Comparison of ENCODE assay signal across 16 mouse cellular contexts in the genomic region with DNA sequence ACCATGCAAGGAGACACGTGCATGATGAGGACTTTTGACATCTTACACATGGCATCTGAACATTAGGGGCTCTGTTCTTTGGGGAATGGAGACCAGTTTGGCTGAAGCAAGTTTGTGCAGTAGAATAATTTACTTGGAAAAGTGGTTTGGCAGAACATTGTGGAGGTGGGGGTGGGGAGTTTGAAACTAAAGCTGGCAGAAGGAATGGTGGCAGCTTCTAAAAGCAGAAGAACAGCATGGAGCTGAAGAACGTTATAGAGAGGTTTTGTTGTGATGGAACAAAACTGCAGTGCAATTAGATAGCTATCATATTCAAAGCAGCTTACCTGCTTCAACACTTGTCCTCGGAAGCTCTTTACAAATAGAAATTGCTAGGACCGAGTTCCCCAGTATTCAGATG.
"Had no signal": no experiment of that assay in that cellular context is flagged by ENCODE, and none has a peak within 500 bp of the region (broad histone marks: within the 10 kb centered on the region; RNA-seq: fewer than 3 reads in every experiment).

No protein-coding gene starts in this region.

- H3K4me3 ChIP-seq: liver, embryonic 13.5 days; midbrain, embryonic 12.5 days; midbrain, embryonic 15.5 days; myocyte; neural tube, embryonic 13.5 days had no signal

- H3K36me3 ChIP-seq: liver, embryonic 13.5 days; midbrain, embryonic 15.5 days had no signal

- DNase-seq: kidney, adult 2 months; kidney, postnatal 14 days; kidney, postnatal 4 days; layer of hippocampus, postnatal 36 days; liver, embryonic 13.5 days; lung, adult 2 months; lung, postnatal 14 days; lung, postnatal 4 days; retina, postnatal 1 day; right cerebral cortex, postnatal 4 days; thymus, postnatal 36 days had no signal

- H3K4me1 ChIP-seq: liver, embryonic 13.5 days; midbrain, embryonic 12.5 days; midbrain, embryonic 15.5 days had no signal

- H3K27me3 ChIP-seq: liver, embryonic 13.5 days; midbrain, embryonic 12.5 days; midbrain, embryonic 15.5 days; neural tube, embryonic 13.5 days had no signal

- H3K27ac ChIP-seq: liver, embryonic 13.5 days; midbrain, embryonic 12.5 days; midbrain, embryonic 15.5 days; neural tube, embryonic 13.5 days; stomach, postnatal 0 days had no signal

- H3K9me3 ChIP-seq: liver, embryonic 13.5 days; midbrain, embryonic 12.5 days; midbrain, embryonic 15.5 days; neural tube, embryonic 13.5 days had no signal
